Mouse (Mus musculus) frontal cortex, adult (tissue): ENCODE measurements around the gene Cdkl2.

Source experiments
- ATAC-seq: cut with Nextera tagmentation; 2 replicates; pipeline ENCODE4 v1.9.2; 2017; ENCODE audit warnings: mild to moderate bottlenecking, moderate library complexity, mixed read lengths; ENCODE audit not compliant: low TSS enrichment

The Cdkl2 gene

GRCm38 (mm10) chr5:92043783-92044182, at the start of gene Cdkl2:
Gene Cdkl2, minus strand, starts transcription at chr5:92043883.
- ATAC-seq, result no peak

- no peak for ATAC-seq
Measured at GRCm38 (mm10) chr5:92087469-92087868, 43.8 kb upstream of the Cdkl2 start.

GRCm38 (mm10) chr5:92085821-92086550, 42.3 kb upstream of the Cdkl2 start:
- no peak for ATAC-seq

DNA sequence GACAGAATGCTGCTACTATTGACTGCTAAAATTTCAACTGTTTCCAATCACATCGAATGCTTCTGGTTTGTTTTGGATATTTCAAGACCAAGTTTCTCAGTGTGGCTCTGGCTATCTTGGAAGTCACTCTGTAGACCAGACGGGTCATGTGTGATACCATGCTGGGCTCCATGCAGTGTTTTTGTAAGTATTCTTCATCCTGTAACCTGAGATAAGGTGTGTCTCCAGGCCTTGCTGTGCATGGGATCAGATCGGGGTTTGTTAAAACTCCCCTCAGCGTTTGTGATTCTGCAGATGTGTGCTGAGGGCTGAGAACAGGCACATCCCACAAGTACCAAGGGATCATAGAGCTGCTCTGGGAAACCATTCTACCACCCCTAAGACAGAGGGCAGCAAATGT, 41.6 kb upstream of the Cdkl2 start:
- ATAC-seq, result no peak

- peak; percentile 95 for ATAC-seq
Measured at GRCm38 (mm10) chr5:92083417-92084038, 39.8 kb upstream of the Cdkl2 start, which contains the start of gene G3bp2. Gene G3bp2, minus strand, starts transcription at chr5:92083719.

DNA sequence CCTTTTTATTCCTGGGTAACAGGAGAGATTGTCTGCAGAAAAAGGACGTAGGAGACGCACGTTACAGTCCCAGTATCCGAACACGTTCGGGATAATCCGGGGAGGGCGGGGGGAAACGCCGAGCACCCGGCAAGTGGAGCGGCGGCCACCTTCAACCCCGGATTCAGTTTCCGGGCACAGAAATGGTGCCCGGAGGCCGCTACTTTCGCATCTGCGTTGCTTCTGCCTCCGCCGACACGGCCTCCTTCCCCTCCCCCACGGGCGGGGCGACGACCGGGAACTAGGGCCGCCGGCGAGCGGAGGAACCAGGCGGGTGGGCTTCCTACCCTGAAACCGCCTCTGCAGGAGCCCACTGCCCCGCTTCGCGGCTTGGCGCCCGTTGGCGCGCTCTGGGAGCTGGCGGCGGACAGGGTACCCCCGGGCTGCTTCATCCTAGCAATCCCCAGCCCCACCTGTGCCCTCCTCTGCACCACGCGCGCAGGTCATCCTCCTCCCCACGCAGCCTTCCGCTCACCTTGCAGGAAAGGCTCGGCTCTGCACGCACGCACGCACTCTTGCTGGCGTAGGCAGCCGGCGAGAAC, 39.2 kb upstream of the Cdkl2 start:
- peak; percentile 65 for ATAC-seq

GRCm38 (mm10) chr5:92081326-92081725, 37.6 kb upstream of the Cdkl2 start:
- no peak for ATAC-seq

DNA sequence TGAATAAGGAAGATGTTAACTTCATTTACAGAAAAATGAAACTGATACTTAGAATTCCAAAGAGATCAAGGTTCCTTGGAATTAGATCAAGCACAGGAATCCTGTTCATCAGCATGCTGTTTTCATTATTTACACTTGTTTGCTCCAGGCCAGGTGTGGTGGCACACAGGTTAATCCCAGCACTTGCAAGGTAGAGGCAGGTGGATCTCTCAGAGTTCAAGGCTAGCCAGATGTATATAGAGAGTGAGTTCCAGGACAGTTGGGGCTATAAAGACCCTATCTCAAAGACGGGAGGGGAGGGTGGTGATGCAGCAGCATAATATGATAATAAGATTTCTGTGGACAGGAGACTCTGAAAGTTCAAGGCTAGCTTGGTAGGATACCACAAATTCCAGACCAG, 36.7 kb upstream of the Cdkl2 start:
- no peak for ATAC-seq

DNA sequence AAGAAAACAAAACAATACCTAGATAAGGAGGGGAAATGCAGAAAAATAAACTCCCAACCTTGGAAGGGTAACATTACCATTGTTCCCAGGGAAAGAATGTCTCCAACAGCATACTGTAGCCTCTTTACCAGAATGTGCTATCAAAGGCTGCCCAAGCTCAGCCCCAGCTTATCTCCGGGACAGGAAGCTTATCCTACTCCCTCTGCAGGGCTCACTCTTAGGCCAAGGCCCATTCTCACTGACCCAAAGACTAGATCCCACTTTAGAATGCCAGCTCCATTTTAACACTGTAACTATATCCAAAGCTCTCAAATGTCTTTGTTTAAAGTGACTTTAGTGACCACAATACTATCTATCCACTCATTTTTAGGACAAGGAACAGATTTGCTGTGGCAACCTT, 35.6 kb upstream of the Cdkl2 start:
- ATAC-seq, result no peak

DNA sequence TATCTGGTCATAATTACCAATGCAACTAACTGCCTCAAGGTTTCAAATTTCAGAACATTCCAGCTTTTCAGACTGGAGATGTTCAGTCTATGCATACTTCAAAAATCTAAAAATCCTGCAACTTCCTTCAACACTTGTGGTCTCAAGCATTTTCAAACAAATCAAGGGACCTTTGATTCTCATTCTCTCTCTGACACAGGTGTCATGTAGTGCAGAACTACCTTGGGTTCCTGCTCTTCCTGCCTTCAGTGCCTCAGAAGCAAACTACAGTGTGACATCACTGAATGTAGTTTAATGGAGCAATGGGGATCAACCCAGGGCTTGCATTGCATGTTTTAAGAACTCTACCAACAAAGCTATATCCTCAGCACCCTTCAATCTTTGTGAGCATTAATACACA, 35.1 kb upstream of the Cdkl2 start:
- no peak for ATAC-seq

DNA sequence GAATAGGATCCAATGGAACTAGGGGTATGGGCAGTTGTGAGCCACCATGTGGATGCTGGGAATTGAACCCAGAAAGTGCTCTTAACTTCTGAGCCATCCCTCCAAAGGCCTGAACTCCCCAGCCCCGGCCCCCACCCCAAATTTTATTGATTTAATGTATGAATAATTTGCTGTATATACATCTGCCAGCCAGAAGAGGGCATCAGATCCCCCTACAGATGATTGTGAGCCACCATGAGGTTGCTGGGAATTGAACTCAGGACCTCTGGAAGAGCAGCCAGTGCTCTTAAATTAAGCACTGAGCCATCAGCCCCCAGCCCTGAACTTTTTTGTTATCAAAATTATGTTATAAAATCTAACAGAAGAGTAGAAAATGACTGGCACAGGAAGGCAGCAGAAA, 32.6 kb upstream of the Cdkl2 start:
- no peak for ATAC-seq

GRCm38 (mm10) chr5:92074061-92074460, 30.4 kb upstream of the Cdkl2 start:
- no peak for ATAC-seq

- no peak for ATAC-seq
Measured at GRCm38 (mm10) chr5:92063192-92063591, 19.5 kb upstream of the Cdkl2 start.

DNA sequence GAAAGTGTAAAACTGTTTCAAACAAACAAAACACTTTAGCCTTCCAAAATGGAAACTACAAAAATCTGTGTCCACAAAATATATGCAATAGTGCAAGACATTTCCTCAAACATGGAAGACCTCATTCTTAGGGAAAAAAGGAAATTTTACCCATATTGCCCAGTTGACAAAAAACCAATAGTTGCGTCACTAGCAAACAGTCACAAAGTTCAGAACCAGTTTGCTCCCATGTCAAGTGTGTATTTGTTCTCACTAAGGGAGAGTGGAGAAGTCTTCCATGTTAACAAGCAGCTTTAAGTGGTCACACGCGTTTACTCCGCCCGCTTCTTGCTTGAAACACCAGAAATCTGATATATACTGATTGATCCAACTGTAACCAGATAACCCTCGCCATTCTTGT, 9.2 kb upstream of the Cdkl2 start:
- no peak for ATAC-seq

GRCm38 (mm10) chr5:92050419-92050818, 6.7 kb upstream of the Cdkl2 start:
- ATAC-seq, result no peak

DNA sequence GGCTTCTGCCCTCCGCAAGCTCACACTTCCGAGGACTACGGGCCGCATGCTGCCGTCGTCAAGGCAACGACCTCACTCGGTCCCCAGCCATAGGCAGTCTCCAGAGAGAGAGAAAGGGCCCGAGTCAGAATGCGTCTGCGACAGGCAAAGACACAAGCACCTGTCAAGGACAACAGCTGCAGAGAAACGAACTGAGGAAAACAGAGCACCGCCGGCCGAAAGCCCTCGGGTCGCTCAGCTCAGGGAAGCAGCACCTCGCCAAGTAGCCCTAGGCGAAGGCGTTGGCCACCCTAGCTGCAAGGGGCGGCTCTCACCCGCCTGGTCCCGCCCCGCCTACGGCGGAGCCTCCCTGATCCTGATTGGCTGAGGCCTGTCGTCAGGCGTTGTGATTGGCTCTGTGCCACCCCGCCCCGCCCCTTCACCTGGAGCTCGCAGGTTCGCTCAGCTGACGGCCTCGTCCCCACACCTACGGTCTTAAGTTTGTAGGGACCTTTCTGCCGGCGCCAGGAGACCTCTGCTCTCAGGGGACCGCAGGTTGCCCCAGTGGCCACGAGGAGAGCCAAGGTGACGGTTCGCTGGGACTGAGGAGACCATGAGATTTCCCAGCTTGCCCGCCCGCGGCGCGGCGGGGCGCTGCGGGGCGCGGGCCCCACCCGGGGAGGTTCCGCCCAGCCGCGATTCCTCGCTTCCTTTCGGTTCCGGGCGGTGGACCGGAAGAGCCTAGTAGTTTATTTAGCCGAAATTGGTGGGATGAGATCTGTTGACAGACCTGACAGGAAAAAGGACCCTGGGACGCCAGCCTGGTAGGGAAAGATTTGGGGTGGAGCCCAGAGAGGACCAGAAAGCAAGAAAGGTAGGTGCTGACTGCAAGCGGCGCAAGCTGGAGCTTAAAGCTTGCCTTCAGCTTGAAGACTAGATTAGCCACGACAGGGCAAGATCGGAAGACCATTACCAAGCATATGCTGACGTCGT, 1.0 kb downstream of the Cdkl2 start:
- ATAC-seq, result peak; percentile 94

DNA sequence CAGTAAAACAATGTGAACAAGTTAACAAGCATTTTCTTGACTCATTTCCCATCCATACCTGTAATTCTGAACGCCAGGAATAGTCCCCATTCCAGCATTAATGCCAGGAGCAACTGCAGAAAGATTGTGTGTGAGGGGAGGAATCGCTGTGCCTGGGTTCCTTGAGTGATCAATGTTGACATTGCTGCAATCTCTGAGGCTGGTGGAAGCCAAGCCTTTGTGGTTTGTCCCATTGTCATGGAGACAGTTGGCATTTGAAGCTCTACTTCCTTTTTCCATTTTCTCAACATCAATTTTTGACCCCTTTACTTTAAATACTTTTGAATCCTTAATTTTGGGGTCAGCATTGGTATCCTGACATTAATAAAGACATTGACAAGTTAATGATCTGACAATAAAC, 23.7 kb downstream of the Cdkl2 start:
- no peak for ATAC-seq

GRCm38 (mm10) chr5:92011756-92012155, 31.9 kb downstream of the Cdkl2 start:
- no peak for ATAC-seq

- ATAC-seq, result no peak
Measured at GRCm38 (mm10) chr5:92009827-92010226, 33.9 kb downstream of the Cdkl2 start.

GRCm38 (mm10) chr5:92003011-92003410, 40.7 kb downstream of the Cdkl2 start:
- peak; percentile 82 for ATAC-seq

DNA sequence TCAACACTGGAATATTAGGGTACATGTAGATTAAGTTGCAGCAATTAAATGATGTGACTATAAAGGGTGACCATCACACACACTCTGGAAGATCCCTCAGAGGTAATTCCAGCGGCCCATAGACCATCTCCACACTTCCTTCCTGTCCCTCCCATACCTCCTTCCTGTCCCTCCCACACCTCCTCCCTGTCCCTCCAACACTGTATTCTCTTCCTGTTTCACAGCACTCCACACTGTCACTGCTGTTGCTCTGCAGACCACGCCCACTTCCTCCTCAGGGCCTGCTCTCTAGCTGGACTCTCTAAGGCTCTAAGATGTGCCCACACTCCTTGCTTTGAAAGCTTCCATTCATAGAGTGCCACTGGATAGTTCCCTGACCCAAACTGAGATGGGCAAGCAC, 42.9 kb downstream of the Cdkl2 start:
- ATAC-seq, result no peak

DNA sequence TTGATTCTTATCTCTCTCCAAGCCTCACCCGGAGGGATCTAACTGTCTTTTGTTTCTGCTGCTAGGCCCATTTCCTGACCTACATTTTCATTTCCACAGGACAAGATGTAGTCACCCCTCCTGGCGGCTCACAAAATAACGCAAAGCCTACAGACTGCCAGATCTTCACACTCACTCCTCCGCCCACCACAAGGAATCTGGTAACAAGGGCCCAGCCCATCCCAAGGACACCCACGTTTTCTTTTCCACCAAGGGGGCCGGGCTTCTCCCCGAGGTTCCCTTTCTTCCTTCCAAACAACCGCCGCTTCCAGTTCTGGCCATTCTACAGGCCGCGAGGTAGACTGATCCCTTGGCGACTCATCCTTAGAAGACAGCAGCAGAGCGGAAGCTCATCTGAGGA, 49.1 kb downstream of the Cdkl2 start:
- peak; percentile 91 for ATAC-seq
